Mouse (Mus musculus): ENCODE measurements around the gene Tecta. TPM values are rescaled to one million over a fixed set of nuclear protein-coding genes. Genes with fewer than 3 reads are reported as not detected.

The Tecta gene
- polyA plus RNA-seq, 1 experiment from 2014 or later = 0.07 TPM

- Histone ChIP-seq H3K36me3 (no peaks in the 10 kb centered on the region), H3K27me3 (replicated peaks) (peaks cover 4% of the 10 kb centered on the region; the same call in 1 of the 2 replicates), H3K4me3 (no peak overlapping the region), H3K27ac (no peak overlapping the region), H3K4me1 (no peaks in the 10 kb centered on the region), H3K9me3 (replicated peaks) (no peaks in the 10 kb centered on the region), H3K4me2 (no peak overlapping the region), H3K9ac (no peak overlapping the region)
- ATAC-seq = no peak
- WGBS (ENCODE audit: insufficient replicate concordance) = 51% methylated on average over 4 of the region's 4 CpGs
These were observed 84.8 kb downstream of the Tecta start for GRCm38 (mm10) chr9:42314959-42315358.

- WGBS (ENCODE audit: insufficient replicate concordance) = 61% methylated on average over 6 of the region's 6 CpGs
These were observed 85.3 kb downstream of the Tecta start for GRCm38 (mm10) chr9:42314388-42314787.

GRCm38 (mm10) chr9:42313872-42314271, 85.9 kb downstream of the Tecta start:
- no peak overlapping the region for H3K27ac ChIP-seq
- H3K36me3 ChIP-seq = no peaks in the 10 kb centered on the region
- H3K9me3 ChIP-seq (replicated peaks) = no peaks in the 10 kb centered on the region
- H3K4me2 ChIP-seq = no peak overlapping the region
- H3K4me3 ChIP-seq = no peak overlapping the region
- H3K27me3 ChIP-seq (replicated peaks) = peaks cover 4% of the 10 kb centered on the region; the same call in 1 of the 2 replicates
- no peaks in the 10 kb centered on the region for H3K4me1 ChIP-seq
- ATAC-seq = no peak
- H3K9ac ChIP-seq = no peak overlapping the region
- WGBS (ENCODE audit: insufficient replicate concordance) = 11% methylated on average over 3 of the region's 3 CpGs

More at GRCm38 (mm10) chr9:42314388-42314787, 85.3 kb downstream of the Tecta start:
- peaks cover 4% of the 10 kb centered on the region; the same call in 1 of the 2 replicates for H3K27me3 ChIP-seq (replicated peaks)
- H3K4me2 ChIP-seq = no peak overlapping the region
- no peaks in the 10 kb centered on the region for H3K36me3 ChIP-seq
- no peak overlapping the region for H3K4me3 ChIP-seq
- H3K4me1 ChIP-seq = no peaks in the 10 kb centered on the region
- ATAC-seq = no peak
- H3K9me3 ChIP-seq (replicated peaks) = no peaks in the 10 kb centered on the region
- H3K27ac ChIP-seq = no peak overlapping the region
- H3K9ac ChIP-seq = no peak overlapping the region

- Histone ChIP-seq H3K4me3 (no peak overlapping the region), H3K4me1 (no peaks in the 10 kb centered on the region), H3K9me3 (replicated peaks) (no peaks in the 10 kb centered on the region), H3K4me2 (no peak overlapping the region), H3K27me3 (replicated peaks) (no peaks in the 10 kb centered on the region), H3K9ac (no peak overlapping the region), H3K27ac (no peak overlapping the region), H3K36me3 (no peaks in the 10 kb centered on the region)
- WGBS (ENCODE audit: insufficient replicate concordance) = 64% methylated on average over 3 of the region's 3 CpGs
- ATAC-seq = no peak
These were observed 88.4 kb downstream of the Tecta start for GRCm38 (mm10) chr9:42311311-42311710.

- Histone ChIP-seq H3K4me2 (no peak overlapping the region), H3K4me3 (no peak overlapping the region), H3K9ac (no peak overlapping the region), H3K36me3 (no peaks in the 10 kb centered on the region), H3K9me3 (replicated peaks) (no peaks in the 10 kb centered on the region), H3K4me1 (no peaks in the 10 kb centered on the region), H3K27me3 (replicated peaks) (no peaks in the 10 kb centered on the region), H3K27ac (no peak overlapping the region)
- 77% methylated on average over 4 of the region's 4 CpGs for WGBS (ENCODE audit: insufficient replicate concordance)
- ATAC-seq = no peak
These were observed 95.8 kb downstream of the Tecta start for GRCm38 (mm10) chr9:42303894-42304293.

GRCm38 (mm10) chr9:42301082-42301633, 98.6 kb downstream of the Tecta start:
- Histone ChIP-seq H3K4me1 (no peaks in the 10 kb centered on the region), H3K4me2 (no peak overlapping the region), H3K27ac (no peak overlapping the region), H3K36me3 (no peaks in the 10 kb centered on the region), H3K9me3 (replicated peaks) (no peaks in the 10 kb centered on the region), H3K9ac (no peak overlapping the region), H3K4me3 (no peak overlapping the region), H3K27me3 (replicated peaks) (no peaks in the 10 kb centered on the region)
- WGBS (ENCODE audit: insufficient replicate concordance) = 71% methylated on average over 6 of the region's 6 CpGs
- ATAC-seq = no peak

- Histone ChIP-seq H3K4me3 (no peak overlapping the region), H3K4me1 (no peaks in the 10 kb centered on the region), H3K9me3 (replicated peaks) (no peaks in the 10 kb centered on the region), H3K27me3 (replicated peaks) (no peaks in the 10 kb centered on the region), H3K9ac (no peak overlapping the region), H3K27ac (no peak overlapping the region), H3K36me3 (no peaks in the 10 kb centered on the region), H3K4me2 (no peak overlapping the region)
- no peak for ATAC-seq
- WGBS (ENCODE audit: insufficient replicate concordance) = 74% methylated on average over 10 of the region's 10 CpGs
These were observed 103.3 kb downstream of the Tecta start for GRCm38 (mm10) chr9:42296297-42296922.

GRCm38 (mm10) chr9:42294131-42294530, 105.6 kb downstream of the Tecta start:
- H3K36me3 ChIP-seq = no peaks in the 10 kb centered on the region
- no peak overlapping the region for H3K4me3 ChIP-seq
- no peak overlapping the region for H3K27ac ChIP-seq
- no peak overlapping the region for H3K4me2 ChIP-seq
- no peak overlapping the region for H3K9ac ChIP-seq
- no peaks in the 10 kb centered on the region for H3K4me1 ChIP-seq
- H3K9me3 ChIP-seq (replicated peaks) = no peaks in the 10 kb centered on the region
- WGBS (ENCODE audit: insufficient replicate concordance) = 56% methylated on average over 2 of the region's 2 CpGs
- ATAC-seq = no peak
- H3K27me3 ChIP-seq (replicated peaks) = no peaks in the 10 kb centered on the region

GRCm38 (mm10) chr9:42293596-42293995, 106.1 kb downstream of the Tecta start:
- H3K4me3 ChIP-seq = no peak overlapping the region
- no peaks in the 10 kb centered on the region for H3K27me3 ChIP-seq (replicated peaks)
- ATAC-seq = no peak
- H3K4me2 ChIP-seq = no peak overlapping the region
- H3K27ac ChIP-seq = no peak overlapping the region
- H3K9ac ChIP-seq = no peak overlapping the region
- H3K36me3 ChIP-seq = no peaks in the 10 kb centered on the region
- no peaks in the 10 kb centered on the region for H3K4me1 ChIP-seq
- WGBS (ENCODE audit: insufficient replicate concordance) = 65% methylated on average over 3 of the region's 3 CpGs
- no peaks in the 10 kb centered on the region for H3K9me3 ChIP-seq (replicated peaks)

- Histone ChIP-seq H3K4me1 (no peaks in the 10 kb centered on the region), H3K36me3 (no peaks in the 10 kb centered on the region), H3K27me3 (replicated peaks) (no peaks in the 10 kb centered on the region), H3K27ac (no peak overlapping the region), H3K9ac (no peak overlapping the region), H3K4me3 (no peak overlapping the region), H3K4me2 (no peak overlapping the region), H3K9me3 (replicated peaks) (no peaks in the 10 kb centered on the region)
- ATAC-seq = no peak
- WGBS (ENCODE audit: insufficient replicate concordance) = 54% methylated on average over 7 of the region's 7 CpGs
These were observed 106.7 kb downstream of the Tecta start for GRCm38 (mm10) chr9:42293051-42293450.

- Histone ChIP-seq H3K36me3 (no peaks in the 10 kb centered on the region), H3K4me2 (no peak overlapping the region), H3K9ac (no peak overlapping the region), H3K27me3 (replicated peaks) (no peaks in the 10 kb centered on the region), H3K9me3 (replicated peaks) (no peaks in the 10 kb centered on the region), H3K4me1 (0 out of 2 replicates have a peak, but pooled peaks cover 5% of the 10 kb centered on the region), H3K4me3 (no peak overlapping the region), H3K27ac (no peak overlapping the region)
- ATAC-seq = no peak
- 35% methylated on average over 4 of the region's 4 CpGs for WGBS (ENCODE audit: insufficient replicate concordance)
These were observed 120.1 kb downstream of the Tecta start for GRCm38 (mm10) chr9:42279676-42280075.

Measured in liver, embryonic 12.5 days (tissue).